Mouse (Mus musculus) neural tube, embryonic 13.5 days (tissue): Measurements from ENCODE around the gene Vps13a. TPM values are rescaled to one million over a fixed set of nuclear protein-coding genes. Genes with fewer than 3 reads are reported as not detected.
A peak's percentile ranks its signal among the peaks of the same experiment; 100 is the strongest.

Experiments used
- ATAC-seq: fragments of 200-750 bp; cut with Nextera tagmentation; 2 replicates; pipeline ENCODE4 v1.8.0; 2017; ENCODE audit warnings: low read depth, mild to moderate bottlenecking, moderate TSS enrichment, moderate library complexity
- H3K27ac ChIP-seq: fragments of 300-500 bp; sonication (generic); replicated peaks from 2 replicates; pipeline ENCODE4 v1.5.1; 2015; ENCODE audit warnings: moderate library complexity, mild to moderate bottlenecking, inconsistent platforms
- H3K27me3 ChIP-seq: fragments of 300-500 bp; sonication (generic); 2 replicates; pipeline ENCODE4 v1.6.1; 2015; ENCODE audit warnings: mild to moderate bottlenecking, inconsistent platforms
- H3K36me3 ChIP-seq: fragments of 300-500 bp; sonication (generic); 2 replicates; pipeline ENCODE4 v1.6.1; 2015; ENCODE audit warnings: mild to moderate bottlenecking, inconsistent platforms
- H3K4me1 ChIP-seq: fragments of 300-500 bp; sonication (generic); replicated peaks from 2 replicates; pipeline ENCODE4 v1.6.1; 2015; ENCODE audit warnings: inconsistent platforms
- H3K4me2 ChIP-seq: fragments of 300-500 bp; sonication (generic); 2 replicates; pipeline ENCODE4 v1.6.1; 2015; ENCODE audit warnings: inconsistent platforms, mild to moderate bottlenecking, moderate library complexity
- H3K4me3 ChIP-seq: fragments of 300-500 bp; sonication (generic); 2 replicates; pipeline ENCODE4 v1.5.1; 2015; ENCODE audit warnings: mild to moderate bottlenecking, inconsistent platforms
- H3K9ac ChIP-seq: fragments of 300-500 bp; sonication (generic); 2 replicates; pipeline ENCODE4 v1.6.1; 2015; ENCODE audit warnings: moderate library complexity, mild to moderate bottlenecking, inconsistent platforms
- H3K9me3 ChIP-seq: fragments of 300-500 bp; sonication (generic); 2 replicates; pipeline ENCODE4 v1.6.1; 2016; ENCODE audit warnings: inconsistent platforms
- WGBS: fragments of 180-500 bp; shearing (Covaris S2); methylation state at CpG from one replicate; pipeline ENCODE4 v1.1.7; 2015; 5-methylcytosine and 5-hydroxymethylcytosine counted together
- polyA plus RNA-seq: library from polyadenylated mRNA; unstranded; fragments of >200 nt; fragmentation: Nextera tagmentation; extraction: Ambion mirVana; gene quantifications from 2 replicates; pipeline ENCODE4 v1.2.1, GENCODE M21; 2015

Vps13a gene
- polyA plus RNA-seq, 1 experiment from 2014 or later: 6.0 TPM

DNA sequence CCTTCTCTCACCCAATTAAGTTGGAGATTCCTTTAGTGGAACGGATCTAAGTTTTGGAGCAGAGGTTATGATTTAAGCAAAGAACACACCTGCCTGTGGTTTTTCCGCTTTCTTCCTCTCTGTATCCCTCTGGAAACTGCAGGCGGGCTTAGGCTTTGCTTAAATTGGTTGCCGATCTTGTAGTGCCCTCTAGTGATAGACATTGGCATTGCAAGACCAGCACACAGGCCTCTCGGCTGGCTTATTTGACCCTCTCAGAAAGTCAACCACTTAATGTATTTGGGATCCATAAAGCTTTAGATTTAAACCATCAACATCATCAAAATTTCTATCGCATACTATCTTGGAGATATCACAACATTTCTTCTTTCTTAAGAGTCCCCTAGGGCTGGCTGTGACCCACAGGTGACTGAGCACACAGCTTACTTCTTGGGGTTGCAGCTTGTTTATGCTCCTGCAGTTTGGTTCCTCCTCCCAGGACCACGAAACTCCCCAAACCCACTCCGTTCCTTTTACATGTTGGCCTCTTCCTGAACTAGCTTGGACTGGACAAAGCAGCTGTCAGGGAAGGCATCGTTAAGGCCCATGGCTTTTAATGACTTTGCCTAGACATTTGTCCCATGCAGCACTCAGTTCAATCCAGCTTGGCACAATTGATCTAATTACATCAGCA lies 181.3 kb downstream of the Vps13a start:
- H3K4me2 ChIP-seq: peak overlapping the region; percentile 35
- no peaks in the 10 kb centered on the region for H3K9me3 ChIP-seq
- H3K27ac ChIP-seq: no peak overlapping the region
- H3K9ac ChIP-seq: no peak overlapping the region
- 14% methylated on average over 9 of the region's 9 CpGs for WGBS
- peaks cover 3% of the 10 kb centered on the region; the same call in 1 of the 2 replicates for H3K27me3 ChIP-seq
- H3K4me3 ChIP-seq: no peak overlapping the region
- ATAC-seq: peak; percentile 90
- H3K36me3 ChIP-seq: no peaks in the 10 kb centered on the region
- H3K4me1 ChIP-seq: peaks cover 7% of the 10 kb centered on the region

DNA sequence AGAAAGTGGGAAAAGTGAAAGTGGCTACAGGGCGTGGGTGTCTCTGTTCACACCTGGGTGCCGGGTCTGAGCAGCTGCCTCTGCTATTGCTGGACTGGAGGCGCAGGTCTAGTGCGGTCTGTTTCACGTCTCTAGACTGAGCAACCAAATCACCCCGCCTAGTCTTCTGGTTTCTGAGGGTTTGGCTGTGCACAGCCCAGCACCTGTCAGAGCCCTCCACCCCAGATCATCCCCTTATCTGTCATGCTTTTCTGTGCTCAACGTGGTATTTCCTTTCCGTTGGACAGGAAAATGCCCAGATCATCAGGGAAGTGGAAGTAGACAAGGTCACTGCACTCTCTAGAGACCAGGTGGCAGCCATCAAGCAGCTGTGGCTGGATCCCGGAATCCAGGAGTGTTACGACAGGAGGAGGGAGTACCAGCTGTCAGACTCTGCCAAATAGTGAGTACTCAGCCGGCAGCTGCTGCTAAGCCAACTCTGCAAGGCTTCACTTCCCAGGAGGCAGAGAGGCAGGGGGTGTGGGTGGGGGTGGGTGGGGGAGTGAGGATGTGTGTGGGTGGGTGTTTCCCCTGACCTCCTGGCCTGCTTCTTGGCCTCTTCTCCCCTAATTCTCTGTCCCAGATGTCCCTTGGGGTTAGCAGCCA lies 182.0 kb downstream of the Vps13a start:
- peak; percentile 80 for ATAC-seq
- WGBS: 46% methylated on average over 11 of the region's 11 CpGs
- Histone ChIP-seq H3K4me3 (no peak overlapping the region), H3K4me2 (peak overlapping the region; percentile 35), H3K27me3 (peaks cover 3% of the 10 kb centered on the region; the same call in 1 of the 2 replicates), H3K36me3 (no peaks in the 10 kb centered on the region), H3K27ac (no peak overlapping the region), H3K4me1 (peaks cover 7% of the 10 kb centered on the region), H3K9me3 (no peaks in the 10 kb centered on the region), H3K9ac (no peak overlapping the region)

DNA sequence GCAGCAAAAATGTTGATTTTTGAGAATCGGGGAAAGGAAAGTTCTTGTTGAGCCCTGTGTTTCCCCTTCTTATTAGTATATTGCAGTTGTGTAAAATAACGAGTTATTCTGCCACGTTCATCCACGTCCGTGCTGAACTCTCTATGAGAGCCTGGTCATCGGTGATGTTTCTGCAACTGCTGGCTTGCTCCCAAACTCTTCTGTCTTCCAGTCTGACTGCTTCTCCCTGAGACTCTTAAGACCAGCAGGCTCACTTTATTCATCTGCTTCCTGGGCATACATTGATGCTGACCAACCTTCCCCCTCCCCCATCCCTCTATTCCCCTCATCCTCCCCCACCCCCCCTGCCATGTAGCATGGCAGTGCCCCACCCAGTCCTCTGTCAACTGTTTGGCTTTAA lies 183.5 kb downstream of the Vps13a start:
- no peaks in the 10 kb centered on the region for H3K9me3 ChIP-seq
- no peak overlapping the region for H3K4me2 ChIP-seq
- WGBS: 89% methylated on average over 6 of the region's 6 CpGs
- no peak overlapping the region for H3K4me3 ChIP-seq
- H3K4me1 ChIP-seq: peaks cover 7% of the 10 kb centered on the region
- no peak overlapping the region for H3K9ac ChIP-seq
- H3K27me3 ChIP-seq: peaks cover 3% of the 10 kb centered on the region; the same call in 1 of the 2 replicates
- no peak overlapping the region for H3K27ac ChIP-seq
- ATAC-seq: no peak
- H3K36me3 ChIP-seq: no peaks in the 10 kb centered on the region

DNA sequence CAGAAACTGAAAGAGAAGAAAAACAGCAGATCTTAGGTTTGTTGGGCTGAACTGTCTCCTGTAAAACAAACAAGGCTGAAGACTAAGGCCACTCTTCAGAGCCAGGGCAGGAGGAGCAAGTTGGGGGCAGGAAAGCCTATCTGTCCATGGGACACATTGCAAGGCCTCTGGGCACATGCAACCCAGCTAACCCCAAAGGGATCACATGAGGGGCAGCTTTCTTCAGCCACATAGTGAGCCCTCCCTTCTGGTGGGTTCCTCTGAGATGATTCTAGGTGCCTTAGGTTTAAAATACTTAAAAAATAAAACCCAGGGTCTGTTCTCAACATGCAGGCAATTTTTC lies 186.8 kb downstream of the Vps13a start:
- H3K27ac ChIP-seq: no peak overlapping the region
- peaks cover 4% of the 10 kb centered on the region for H3K4me1 ChIP-seq
- no peaks in the 10 kb centered on the region for H3K36me3 ChIP-seq
- H3K9ac ChIP-seq: no peak overlapping the region
- H3K4me3 ChIP-seq: no peak overlapping the region
- H3K9me3 ChIP-seq: no peaks in the 10 kb centered on the region
- ATAC-seq: no peak
- H3K27me3 ChIP-seq: peaks cover 3% of the 10 kb centered on the region; the same call in 1 of the 2 replicates
- H3K4me2 ChIP-seq: no peak overlapping the region

DNA sequence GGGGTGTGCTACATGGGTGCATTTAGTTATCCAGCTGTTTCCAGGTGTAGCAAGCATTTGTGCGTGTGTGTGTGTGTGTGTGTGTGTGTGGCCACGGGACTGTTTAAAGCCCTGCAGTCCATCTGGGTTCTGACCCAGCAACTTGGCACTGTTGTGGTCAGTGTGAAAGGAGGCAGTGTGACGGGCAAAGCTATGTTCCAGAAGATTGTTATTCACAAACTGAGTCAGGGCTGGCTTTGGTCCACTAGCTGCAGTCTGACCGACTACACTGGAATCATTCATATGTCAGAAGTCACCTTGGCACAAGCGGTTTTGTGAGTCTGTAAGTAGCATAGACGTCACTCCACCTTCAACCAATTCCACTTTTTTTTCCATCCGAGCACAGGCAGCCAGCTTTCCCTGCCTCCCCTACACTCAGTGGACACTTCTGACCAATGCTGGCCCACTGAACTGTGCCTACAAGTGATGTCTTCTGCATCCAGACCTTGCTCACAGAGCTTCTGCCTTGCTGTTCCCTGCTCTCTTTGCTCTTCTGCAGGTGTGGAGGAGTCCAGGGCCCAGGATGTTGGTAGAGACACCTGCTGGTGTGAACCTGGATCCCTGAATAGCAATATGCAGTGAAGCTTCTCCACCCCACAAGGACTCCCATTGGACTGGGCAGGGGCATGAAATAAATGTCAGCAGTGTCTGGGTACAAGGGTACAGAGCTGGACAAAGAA lies 187.3 kb downstream of the Vps13a start:
- no peak for ATAC-seq
- 88% methylated on average over 7 of the region's 7 CpGs for WGBS
- Histone ChIP-seq H3K9me3 (no peaks in the 10 kb centered on the region), H3K4me1 (no peaks in the 10 kb centered on the region), H3K4me2 (no peak overlapping the region), H3K27ac (no peak overlapping the region), H3K4me3 (no peak overlapping the region), H3K27me3 (peaks cover 3% of the 10 kb centered on the region; the same call in 1 of the 2 replicates), H3K36me3 (no peaks in the 10 kb centered on the region), H3K9ac (no peak overlapping the region)

DNA sequence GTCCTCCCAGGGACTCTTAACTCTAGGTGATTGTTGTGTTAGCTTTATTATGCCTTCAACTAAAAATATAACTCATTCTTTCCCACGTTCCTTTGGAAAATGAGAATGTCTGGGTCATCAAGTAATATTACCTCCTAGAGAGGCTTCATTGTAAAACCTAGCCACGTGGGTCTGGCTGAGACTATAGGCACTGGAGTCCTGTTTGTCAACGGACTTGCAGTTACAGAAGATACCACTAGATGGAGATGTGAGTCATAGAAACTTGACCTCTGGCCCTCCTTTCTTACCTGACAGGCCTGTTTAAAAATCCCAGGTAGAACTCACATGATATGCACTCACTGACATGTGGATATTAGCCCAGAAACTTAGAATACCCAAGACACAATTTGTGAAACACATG lies 195.4 kb downstream of the Vps13a start:
- Histone ChIP-seq H3K9me3 (0 out of 2 replicates have a peak, but pooled peaks cover 4% of the 10 kb centered on the region), H3K4me1 (no peaks in the 10 kb centered on the region), H3K9ac (no peak overlapping the region), H3K36me3 (no peaks in the 10 kb centered on the region), H3K27me3 (no peaks in the 10 kb centered on the region), H3K4me2 (no peak overlapping the region), H3K27ac (no peak overlapping the region), H3K4me3 (no peak overlapping the region)
- ATAC-seq: no peak
- WGBS: 5% methylated on average over 3 of the region's 3 CpGs

DNA sequence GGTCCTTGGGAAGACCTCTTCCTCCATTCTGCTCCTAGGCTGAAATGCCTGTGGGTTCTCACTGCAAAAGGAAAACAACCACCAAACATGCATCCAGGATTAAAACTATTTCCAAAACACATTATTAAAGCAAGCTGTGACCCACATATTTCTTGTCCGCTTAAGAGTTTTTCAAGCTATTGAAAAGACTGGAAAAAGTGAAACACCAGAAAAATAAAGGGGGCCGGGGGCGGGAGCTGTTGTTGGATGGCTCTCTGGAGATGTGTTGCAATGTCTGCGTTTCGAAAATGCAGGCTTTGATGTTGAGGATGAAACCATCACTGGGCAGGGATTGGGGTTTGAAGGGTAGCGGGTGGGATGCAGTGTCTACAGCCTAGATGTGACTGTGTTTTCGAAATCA lies 196.2 kb downstream of the Vps13a start:
- Histone ChIP-seq H3K9ac (no peak overlapping the region), H3K4me2 (no peak overlapping the region), H3K27ac (no peak overlapping the region), H3K27me3 (no peaks in the 10 kb centered on the region), H3K36me3 (no peaks in the 10 kb centered on the region), H3K9me3 (0 out of 2 replicates have a peak, but pooled peaks cover 4% of the 10 kb centered on the region), H3K4me3 (no peak overlapping the region), H3K4me1 (no peaks in the 10 kb centered on the region)
- WGBS: 87% methylated on average over 7 of the region's 7 CpGs
- no peak for ATAC-seq

DNA sequence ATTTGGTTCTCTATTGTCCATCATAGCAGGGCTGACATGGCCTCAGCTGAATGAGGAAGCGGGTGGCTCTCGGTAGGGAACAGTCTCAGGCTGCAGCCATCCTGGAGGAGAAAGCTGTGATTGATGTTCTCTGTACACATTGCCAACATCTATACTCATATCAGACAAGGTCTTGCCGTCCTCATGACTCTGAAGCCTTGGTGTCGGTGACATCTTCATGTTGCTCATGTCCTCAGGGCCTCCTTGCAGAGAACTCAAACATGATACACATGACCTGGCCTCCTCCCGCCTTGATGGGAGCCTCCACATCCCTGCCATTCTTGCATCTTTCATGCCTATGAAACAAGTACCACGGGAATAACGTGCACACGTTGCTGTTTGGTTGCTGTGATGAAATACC lies 200.2 kb downstream of the Vps13a start:
- 93% methylated on average over 8 of the region's 8 CpGs for WGBS
- no peaks in the 10 kb centered on the region for H3K27me3 ChIP-seq
- no peak overlapping the region for H3K27ac ChIP-seq
- no peaks in the 10 kb centered on the region for H3K4me1 ChIP-seq
- no peaks in the 10 kb centered on the region for H3K36me3 ChIP-seq
- ATAC-seq: no peak
- 0 out of 2 replicates have a peak, but pooled peaks cover 4% of the 10 kb centered on the region for H3K9me3 ChIP-seq
- no peak overlapping the region for H3K4me2 ChIP-seq
- H3K4me3 ChIP-seq: no peak overlapping the region
- H3K9ac ChIP-seq: no peak overlapping the region

DNA sequence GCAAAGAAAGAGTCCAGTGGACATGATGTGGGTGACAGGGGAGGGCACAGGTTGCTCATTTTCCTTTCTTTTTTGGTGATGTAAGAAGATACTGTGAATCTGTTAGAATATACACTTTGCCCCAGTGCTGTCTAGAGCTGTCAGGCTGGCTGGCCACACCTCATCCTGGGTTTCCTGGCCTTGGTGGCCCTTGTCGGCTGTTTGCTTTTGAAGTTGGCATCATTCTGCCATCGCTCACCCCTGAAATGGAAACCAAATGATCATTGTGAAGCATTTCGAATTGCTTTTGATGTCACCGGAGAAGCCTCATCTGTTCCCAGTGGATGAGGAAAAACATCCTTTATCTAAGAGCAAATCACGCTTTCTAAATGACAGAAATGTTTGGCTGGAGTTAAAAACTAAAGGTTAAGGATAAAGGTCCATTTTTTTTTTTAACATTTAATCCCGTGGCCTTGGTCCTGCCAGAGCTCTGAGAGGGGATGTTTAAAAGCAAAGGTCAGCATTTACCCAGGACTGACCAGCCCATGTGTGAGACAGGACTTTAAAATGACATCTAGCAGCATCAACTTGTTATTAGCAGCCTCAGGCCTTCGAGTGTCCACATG lies 201.0 kb downstream of the Vps13a start:
- 87% methylated on average over 7 of the region's 7 CpGs for WGBS
- Histone ChIP-seq H3K4me1 (no peaks in the 10 kb centered on the region), H3K27me3 (no peaks in the 10 kb centered on the region), H3K36me3 (no peaks in the 10 kb centered on the region), H3K9me3 (0 out of 2 replicates have a peak, but pooled peaks cover 4% of the 10 kb centered on the region), H3K9ac (no peak overlapping the region), H3K27ac (no peak overlapping the region), H3K4me3 (no peak overlapping the region), H3K4me2 (no peak overlapping the region)
- ATAC-seq: no peak

DNA sequence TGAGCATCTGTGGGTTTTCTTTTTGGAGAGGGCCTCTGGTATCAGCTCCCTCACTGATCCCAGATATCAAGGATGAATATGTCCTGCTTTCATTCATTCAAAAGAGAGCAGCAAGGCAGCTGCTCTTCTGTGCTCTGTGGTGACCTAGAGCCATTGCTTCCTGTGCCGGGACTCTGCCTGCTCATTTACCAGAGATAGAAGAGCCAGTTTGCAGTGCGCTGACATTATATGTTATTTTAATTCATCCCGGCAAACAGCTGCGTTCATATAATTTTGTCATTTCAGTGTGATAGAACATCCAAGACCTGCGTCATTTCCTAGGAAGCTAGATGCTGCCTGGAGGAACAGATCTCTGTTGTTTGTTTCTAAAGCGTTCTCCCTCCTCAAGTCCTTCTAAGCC lies 203.9 kb downstream of the Vps13a start:
- H3K4me2 ChIP-seq: no peak overlapping the region
- H3K9ac ChIP-seq: no peak overlapping the region
- H3K36me3 ChIP-seq: no peaks in the 10 kb centered on the region
- WGBS: 89% methylated on average over 6 of the region's 6 CpGs
- no peak overlapping the region for H3K4me3 ChIP-seq
- 0 out of 2 replicates have a peak, but pooled peaks cover under 1% of the 10 kb centered on the region for H3K9me3 ChIP-seq
- ATAC-seq: no peak
- H3K4me1 ChIP-seq: no peaks in the 10 kb centered on the region
- no peaks in the 10 kb centered on the region for H3K27me3 ChIP-seq
- no peak overlapping the region for H3K27ac ChIP-seq
